In the genomic region with DNA sequence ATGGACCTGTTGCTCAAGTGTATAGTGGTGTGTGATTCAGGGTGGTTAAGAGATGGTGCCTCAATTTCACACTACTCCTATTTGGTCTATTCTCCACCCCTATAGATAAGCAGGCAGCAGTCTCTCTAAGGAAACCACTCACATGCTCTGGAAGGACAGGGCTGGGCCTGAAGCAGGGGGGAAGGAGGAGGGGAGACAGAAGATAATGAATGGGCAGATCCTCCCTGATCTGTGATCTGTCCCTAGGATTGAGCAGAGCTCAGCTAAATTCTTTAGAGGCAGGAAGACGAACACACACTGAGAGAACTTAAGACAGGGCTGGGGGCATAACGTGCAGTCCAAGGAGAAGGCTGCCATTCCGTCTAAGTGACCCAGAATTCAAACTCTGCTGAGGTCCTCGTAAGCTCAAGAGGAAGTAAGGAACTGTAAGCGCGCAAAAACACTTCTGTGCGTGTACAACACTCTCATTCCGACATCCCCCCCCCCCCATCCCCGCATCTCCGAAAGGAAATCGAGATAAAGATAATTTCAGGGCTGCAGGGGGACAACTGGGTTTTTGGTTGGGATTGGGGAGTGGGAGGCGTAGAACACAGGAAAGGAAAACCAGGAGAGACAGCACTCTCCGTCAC, we compare ENCODE assay signal across 8 mouse cellular contexts. TPM values are rescaled to one million over a fixed set of nuclear protein-coding genes. Genes with fewer than 3 reads are reported as not detected.
A peak's percentile ranks its signal among the peaks of the same experiment; 100 is the strongest.
DNase-seq lines count a peak whose midpoint lies in the region; ATAC-seq and TF ChIP-seq lines count a peak whose summit lies in the region.

No protein-coding gene starts in this region.

- no peaks in the 10 kb centered on the region for H3K36me3 ChIP-seq in lung, postnatal 0 days (ENCODE audit: insufficient read depth, low read length)
- 0 out of 2 replicates have a peak, but pooled peaks cover 4% of the 10 kb centered on the region for H3K36me3 ChIP-seq in intestine, embryonic 14.5 days (ENCODE audit: control insufficient read depth, insufficient read depth, low read length)
- peaks cover 21% of the 10 kb centered on the region for H3K36me3 ChIP-seq in midbrain, embryonic 13.5 days

- H3K4me2 ChIP-seq in lung, postnatal 0 days (replicated peaks; ENCODE audit: low read depth, low read length), result peak overlapping the region; percentile 73
- H3K4me2 ChIP-seq in intestine, embryonic 14.5 days (ENCODE audit: low read length), result peak overlapping the region; percentile 86
- H3K4me2 ChIP-seq in midbrain, embryonic 13.5 days (replicated peaks), result peak overlapping the region; percentile 87

- no peaks in the 10 kb centered on the region for H3K9me3 ChIP-seq in lung, postnatal 0 days (ENCODE audit: low read length)
- no peaks in the 10 kb centered on the region for H3K9me3 ChIP-seq in intestine, embryonic 14.5 days (ENCODE audit: control insufficient read depth, low read length)
- H3K9me3 ChIP-seq in midbrain, embryonic 13.5 days, result no peaks in the 10 kb centered on the region

- H3K4me1 ChIP-seq in lung, postnatal 0 days (ENCODE audit: insufficient read depth, low read depth, low read length), result peaks cover 16% of the 10 kb centered on the region
- H3K4me1 ChIP-seq in cortical plate, adult 2 months (ENCODE audit: control insufficient read depth, insufficient read depth, low read length), result peaks cover 9% of the 10 kb centered on the region
- H3K4me1 ChIP-seq in intestine, embryonic 14.5 days (replicated peaks; ENCODE audit: control insufficient read depth, insufficient read depth, low read length), result peaks cover 18% of the 10 kb centered on the region
- H3K4me1 ChIP-seq in midbrain, embryonic 13.5 days (replicated peaks), result peaks cover 27% of the 10 kb centered on the region

- DNase-seq in lung, postnatal 0 days (ENCODE audit: low spot score), result peak; percentile 28
- no peak for DNase-seq in lung, postnatal 36 days
- DNase-seq in intestine, embryonic 14.5 days (ENCODE audit: low spot score), result no peak
- DNase-seq in right cerebral cortex, adult 2 months (ENCODE audit: low spot score in 2 of 2), result no peak
- DNase-seq in left cerebral cortex, adult 8-10 months (ENCODE audit: low spot score in 2 of 2), result no peak
- no peak for DNase-seq in thymus, postnatal 10 days (ENCODE audit: low spot score in 2 of 2)

- no peak for TF ChIP-seq EP300 in lung, postnatal 0 days (IDR thresholded peaks at IDR 0.05)

- H3K27ac ChIP-seq in lung, postnatal 0 days (ENCODE audit: low read length), result peak overlapping the region; percentile 85
- no peak overlapping the region for H3K27ac ChIP-seq in cortical plate, adult 2 months (ENCODE audit: insufficient read depth, low read length)
- peak overlapping the region; percentile 43; the same call in 1 of the 2 replicates for H3K27ac ChIP-seq in intestine, embryonic 14.5 days (ENCODE audit: low read depth)
- H3K27ac ChIP-seq in midbrain, embryonic 13.5 days, result no peak overlapping the region

- H3K4me3 ChIP-seq in lung, postnatal 0 days (ENCODE audit: low read depth, low read length), result peak overlapping the region; percentile 97
- peak overlapping the region; percentile 42 for H3K4me3 ChIP-seq in cortical plate, adult 2 months (ENCODE audit: insufficient read depth, low read length)
- H3K4me3 ChIP-seq in intestine, embryonic 14.5 days (ENCODE audit: low read depth, low read length), result peak overlapping the region; percentile 98
- peak overlapping the region; percentile 84 for H3K4me3 ChIP-seq in midbrain, embryonic 13.5 days (replicated peaks)

- under 1% methylated on average over 13 of the region's 13 CpGs for WGBS in lung, postnatal 0 days
- 1% methylated on average over 13 of the region's 13 CpGs for WGBS in intestine, embryonic 14.5 days
- WGBS in midbrain, embryonic 13.5 days, result 3% methylated on average over 13 of the region's 13 CpGs

- ATAC-seq in lung, postnatal 0 days, result no peak
- no peak for ATAC-seq in intestine, embryonic 14.5 days (replicated peaks; ENCODE audit: low FRiP score, low TSS enrichment, low read depth)
- no peak for ATAC-seq in midbrain, embryonic 13.5 days

- TF ChIP-seq CTCF in lung, postnatal 0 days (IDR thresholded peaks at IDR 0.05), result no peak
- TF ChIP-seq CTCF in cortical plate, adult 2 months (IDR thresholded peaks at IDR 0.05; ENCODE audit: extremely low read depth, insufficient read depth, low read length), result no peak

- H3K9ac ChIP-seq in lung, postnatal 0 days (replicated peaks; ENCODE audit: low read depth), result peak overlapping the region; percentile 99
- peak overlapping the region; percentile 92 for H3K9ac ChIP-seq in intestine, embryonic 14.5 days (ENCODE audit: low read length)
- H3K9ac ChIP-seq in midbrain, embryonic 13.5 days (replicated peaks), result peak overlapping the region; percentile 92

- no peaks in the 10 kb centered on the region for H3K27me3 ChIP-seq in lung, postnatal 0 days (replicated peaks; ENCODE audit: insufficient read depth, low read length)
- H3K27me3 ChIP-seq in intestine, embryonic 14.5 days (replicated peaks; ENCODE audit: control insufficient read depth, insufficient read depth, low read length), result no peaks in the 10 kb centered on the region
- H3K27me3 ChIP-seq in midbrain, embryonic 13.5 days, result 0 out of 2 replicates have a peak, but pooled peaks cover 4% of the 10 kb centered on the region

- TF ChIP-seq POLR2A in cortical plate, adult 2 months (IDR thresholded peaks at IDR 0.05; ENCODE audit: extremely low read depth, insufficient read depth, low read length), result no peak

RNA-seq across cellular contexts. Expression of gene Rab5c, which starts 0.8 kb away (rescaled TPM):
- polyA plus RNA-seq in lung, postnatal 0 days (2015; fragmentation: Nextera tagmentation; extraction: Ambion mirVana), result 25.3 and 30.4 TPM in 2 replicates
- polyA plus RNA-seq in cortical plate, adult 2 months (2012; rRNA removed), result 196 and 207 TPM in 2 replicates
- polyA plus RNA-seq in intestine, embryonic 14.5 days (2014; fragmentation: Nextera tagmentation; extraction: Ambion mirVana), result 61.2 and 63.0 TPM in 2 replicates
- polyA plus RNA-seq in midbrain, embryonic 13.5 days (2015; fragmentation: Nextera tagmentation; extraction: Ambion mirVana), result 27.4 and 29.5 TPM in 2 replicates
- total RNA-seq in left cerebral cortex, adult 8-10 months (2022), result 100 to 1,000 TPM; 148 to 157 (median 154) TPM

RNA-seq across cellular contexts. Expression of gene Kcnh4, which starts 22.5 kb away (rescaled TPM):
- 0.04 TPM in 1 of 2 replicates, not detected in the other for polyA plus RNA-seq in lung, postnatal 0 days (2015; fragmentation: Nextera tagmentation; extraction: Ambion mirVana)
- 23.4 and 25.4 TPM in 2 replicates for polyA plus RNA-seq in cortical plate, adult 2 months (2012; rRNA removed)
- 0.27 and 0.41 TPM in 2 replicates for polyA plus RNA-seq in intestine, embryonic 14.5 days (2014; fragmentation: Nextera tagmentation; extraction: Ambion mirVana)
- polyA plus RNA-seq in midbrain, embryonic 13.5 days (2015; fragmentation: Nextera tagmentation; extraction: Ambion mirVana), result 8.4 and 8.5 TPM in 2 replicates
- 10 to 100 TPM; 18.4 to 20.2 (median 18.7) TPM for total RNA-seq in left cerebral cortex, adult 8-10 months (2022)

RNA-seq across cellular contexts. Expression of gene Hspb9, which starts 23.6 kb away (rescaled TPM):
- polyA plus RNA-seq in lung, postnatal 0 days (2015; fragmentation: Nextera tagmentation; extraction: Ambion mirVana), result 0.51 TPM in 1 of 2 replicates, not detected in the other
- 0.19 TPM in 1 of 2 replicates, not detected in the other for polyA plus RNA-seq in cortical plate, adult 2 months (2012; rRNA removed)
- polyA plus RNA-seq in intestine, embryonic 14.5 days (2014; fragmentation: Nextera tagmentation; extraction: Ambion mirVana), result 0.78 and 0.96 TPM in 2 replicates
- polyA plus RNA-seq in midbrain, embryonic 13.5 days (2015; fragmentation: Nextera tagmentation; extraction: Ambion mirVana), result 0.26 TPM in 1 of 2 replicates, not detected in the other
- total RNA-seq in left cerebral cortex, adult 8-10 months (2022), result not detected

RNA-seq across cellular contexts. Expression of gene Kat2a, which starts 25.0 kb away (rescaled TPM):
- 14.2 and 14.5 TPM in 2 replicates for polyA plus RNA-seq in lung, postnatal 0 days (2015; fragmentation: Nextera tagmentation; extraction: Ambion mirVana)
- 64.4 and 65.2 TPM in 2 replicates for polyA plus RNA-seq in cortical plate, adult 2 months (2012; rRNA removed)
- polyA plus RNA-seq in intestine, embryonic 14.5 days (2014; fragmentation: Nextera tagmentation; extraction: Ambion mirVana), result 55.5 and 60.0 TPM in 2 replicates
- polyA plus RNA-seq in midbrain, embryonic 13.5 days (2015; fragmentation: Nextera tagmentation; extraction: Ambion mirVana), result 44.5 and 47.7 TPM in 2 replicates
- 10 to 100 TPM; 56.6 to 62.8 (median 59.2) TPM for total RNA-seq in left cerebral cortex, adult 8-10 months (2022)

RNA-seq across cellular contexts. Expression of gene Hcrt, which starts 25.5 kb away (rescaled TPM):
- not detected in 2 replicates for polyA plus RNA-seq in lung, postnatal 0 days (2015; fragmentation: Nextera tagmentation; extraction: Ambion mirVana)
- 0.29 and 0.78 TPM in 2 replicates for polyA plus RNA-seq in cortical plate, adult 2 months (2012; rRNA removed)
- not detected in 2 replicates for polyA plus RNA-seq in intestine, embryonic 14.5 days (2014; fragmentation: Nextera tagmentation; extraction: Ambion mirVana)
- 0.30 TPM in 1 of 2 replicates, not detected in the other for polyA plus RNA-seq in midbrain, embryonic 13.5 days (2015; fragmentation: Nextera tagmentation; extraction: Ambion mirVana)
- total RNA-seq in left cerebral cortex, adult 8-10 months (2022), result not detected

Comparison
In these comparisons a context has a peak if more than half of its experiments do, and no peak if none do; other contexts are left out.
1. H3K27ac ChIP-seq: peak in lung, postnatal 0 days (single experiment) and intestine, embryonic 14.5 days (single experiment); none in cortical plate, adult 2 months (single experiment) and midbrain, embryonic 13.5 days (single experiment).
2. H3K4me3 ChIP-seq: peak in every context shown above with its lines; median percentile 98 in intestine, embryonic 14.5 days; 97 in lung, postnatal 0 days; 84 in midbrain, embryonic 13.5 days; 42 in cortical plate, adult 2 months.
3. Peak in every context shown above with its lines, with median percentiles within 50 percentile points of each other: H3K4me2 ChIP-seq and H3K9ac ChIP-seq.